8 mouse cellular contexts compared by ENCODE assay signal in genomic region chr13:49146040-49146697, GRCm38 (mm10). TPM values are rescaled to one million over a fixed set of nuclear protein-coding genes. Genes with fewer than 3 reads are reported as not detected.
DNase-seq lines count a peak whose midpoint lies in the region; ATAC-seq lines count a peak whose summit lies in the region.

No protein-coding gene starts in this region.

- H3K27me3 ChIP-seq in kidney, embryonic 14.5 days (ENCODE audit: control insufficient read depth, insufficient read depth, low read length), result peaks cover 45% of the 10 kb centered on the region
- peaks cover 26% of the 10 kb centered on the region for H3K27me3 ChIP-seq in embryonic facial prominence, embryonic 14.5 days (replicated peaks; ENCODE audit: control insufficient read depth, insufficient read depth, low read length)
- H3K27me3 ChIP-seq in intestine, embryonic 14.5 days (replicated peaks; ENCODE audit: control insufficient read depth, insufficient read depth, low read length), result peaks cover 20% of the 10 kb centered on the region
- 0 out of 2 replicates have a peak, but pooled peaks cover 9% of the 10 kb centered on the region for H3K27me3 ChIP-seq in neural tube, embryonic 12.5 days (replicated peaks)

- H3K9me3 ChIP-seq in kidney, embryonic 14.5 days (ENCODE audit: control insufficient read depth, low read length), result no peaks in the 10 kb centered on the region
- H3K9me3 ChIP-seq in embryonic facial prominence, embryonic 14.5 days (ENCODE audit: control insufficient read depth, low read length), result no peaks in the 10 kb centered on the region
- no peaks in the 10 kb centered on the region for H3K9me3 ChIP-seq in intestine, embryonic 14.5 days (ENCODE audit: control insufficient read depth, low read length)
- H3K9me3 ChIP-seq in neural tube, embryonic 12.5 days, result no peaks in the 10 kb centered on the region

- DNase-seq in kidney, postnatal 36 days, result no peak
- DNase-seq in embryonic facial prominence, embryonic 14.5 days (ENCODE audit: low spot score), result no peak
- no peak for DNase-seq in intestine, embryonic 14.5 days (ENCODE audit: low spot score)
- no peak for DNase-seq in adrenal gland, postnatal 36 days
- DNase-seq in right cerebral cortex, postnatal 25 days, result no peak
- DNase-seq in lung, postnatal 4 days, result no peak

- WGBS in kidney, embryonic 14.5 days, result 28% methylated on average over 17 of the region's 17 CpGs
- 26% methylated on average over 15 of the region's 17 CpGs for WGBS in embryonic facial prominence, embryonic 14.5 days
- 28% methylated on average over 17 of the region's 17 CpGs for WGBS in intestine, embryonic 14.5 days
- 24% methylated on average over 17 of the region's 17 CpGs for WGBS in neural tube, embryonic 12.5 days

- H3K36me3 ChIP-seq in kidney, embryonic 14.5 days (ENCODE audit: control insufficient read depth, insufficient read depth, low read length), result no peaks in the 10 kb centered on the region
- no peaks in the 10 kb centered on the region for H3K36me3 ChIP-seq in embryonic facial prominence, embryonic 14.5 days (ENCODE audit: control insufficient read depth, insufficient read depth, low read length)
- no peaks in the 10 kb centered on the region for H3K36me3 ChIP-seq in intestine, embryonic 14.5 days (ENCODE audit: control insufficient read depth, insufficient read depth, low read length)
- H3K36me3 ChIP-seq in neural tube, embryonic 12.5 days, result peaks cover 8% of the 10 kb centered on the region; the same call in 1 of the 2 replicates

- H3K4me2 ChIP-seq in kidney, embryonic 14.5 days (replicated peaks; ENCODE audit: low read depth, low read length), result peak overlapping the region; percentile 97
- H3K4me2 ChIP-seq in embryonic facial prominence, embryonic 14.5 days (ENCODE audit: low read depth, low read length), result peak overlapping the region; percentile 92
- H3K4me2 ChIP-seq in intestine, embryonic 14.5 days (ENCODE audit: low read length), result peak overlapping the region; percentile 97
- peak overlapping the region; percentile 72 for H3K4me2 ChIP-seq in neural tube, embryonic 12.5 days (replicated peaks)

- no peak overlapping the region for H3K27ac ChIP-seq in kidney, embryonic 14.5 days (ENCODE audit: low read depth, low read length)
- no peak overlapping the region for H3K27ac ChIP-seq in embryonic facial prominence, embryonic 14.5 days (replicated peaks; ENCODE audit: low read depth, low read length)
- H3K27ac ChIP-seq in intestine, embryonic 14.5 days (ENCODE audit: low read depth), result no peak overlapping the region
- peak overlapping the region; percentile 87; the same call in 1 of the 2 replicates for H3K27ac ChIP-seq in neural tube, embryonic 12.5 days

- peak overlapping the region; percentile 73 for H3K4me3 ChIP-seq in kidney, embryonic 14.5 days (ENCODE audit: low read length)
- H3K4me3 ChIP-seq in embryonic facial prominence, embryonic 14.5 days (ENCODE audit: low read depth, low read length), result peak overlapping the region; percentile 64
- peak overlapping the region; percentile 71 for H3K4me3 ChIP-seq in intestine, embryonic 14.5 days (ENCODE audit: low read depth, low read length)
- peak overlapping the region; percentile 79 for H3K4me3 ChIP-seq in neural tube, embryonic 12.5 days

- ATAC-seq in kidney, embryonic 14.5 days (ENCODE audit: low FRiP score, low TSS enrichment), result no peak
- no peak for ATAC-seq in embryonic facial prominence, embryonic 14.5 days (ENCODE audit: low read depth)
- ATAC-seq in intestine, embryonic 14.5 days (replicated peaks; ENCODE audit: low FRiP score, low TSS enrichment, low read depth), result no peak
- 0 out of 2 replicates have a peak, but pooled peaks have one; percentile 1 for ATAC-seq in neural tube, embryonic 12.5 days (ENCODE audit: low FRiP score, low read depth)

- H3K4me1 ChIP-seq in kidney, embryonic 14.5 days (ENCODE audit: control insufficient read depth, insufficient read depth, low read length), result peaks cover 10% of the 10 kb centered on the region; the same call in 1 of the 2 replicates
- peaks cover 6% of the 10 kb centered on the region; the same call in 1 of the 2 replicates for H3K4me1 ChIP-seq in embryonic facial prominence, embryonic 14.5 days (ENCODE audit: control insufficient read depth, insufficient read depth, low read length)
- peaks cover 9% of the 10 kb centered on the region; the same call in 1 of the 2 replicates for H3K4me1 ChIP-seq in intestine, embryonic 14.5 days (replicated peaks; ENCODE audit: control insufficient read depth, insufficient read depth, low read length)
- H3K4me1 ChIP-seq in neural tube, embryonic 12.5 days, result peaks cover 33% of the 10 kb centered on the region

- peak overlapping the region; percentile 66; the same call in 1 of the 2 replicates for H3K9ac ChIP-seq in kidney, embryonic 14.5 days (ENCODE audit: low read depth, low read length)
- H3K9ac ChIP-seq in embryonic facial prominence, embryonic 14.5 days (ENCODE audit: low read depth, low read length), result peak overlapping the region; percentile 72
- H3K9ac ChIP-seq in intestine, embryonic 14.5 days (ENCODE audit: low read length), result peak overlapping the region; percentile 62; the same call in 1 of the 2 replicates
- H3K9ac ChIP-seq in neural tube, embryonic 12.5 days, result peak overlapping the region; percentile 96

RNA-seq across cellular contexts. Expression of gene Wnk2, which starts 1.6 kb away (rescaled TPM):
- polyA plus RNA-seq in kidney, embryonic 14.5 days (2014; fragmentation: Nextera tagmentation; extraction: Ambion mirVana), result 1.7 and 2.1 TPM in 2 replicates
- polyA plus RNA-seq in embryonic facial prominence, embryonic 14.5 days (2014; fragmentation: Nextera tagmentation; extraction: Ambion mirVana), result 3.1 and 3.3 TPM in 2 replicates
- 4.5 and 5.1 TPM in 2 replicates for polyA plus RNA-seq in intestine, embryonic 14.5 days (2014; fragmentation: Nextera tagmentation; extraction: Ambion mirVana)
- 16.4 and 17.2 TPM in 2 replicates for polyA plus RNA-seq in neural tube, embryonic 12.5 days (2016; fragmentation: Nextera tagmentation; extraction: Ambion mirVana)
- total RNA-seq in adrenal gland, postnatal 36 days (2021), result 1 to 10 TPM; 2.0 TPM

RNA-seq across cellular contexts. Expression of gene Ninj1, which starts 41.1 kb away (rescaled TPM):
- polyA plus RNA-seq in kidney, embryonic 14.5 days (2014; fragmentation: Nextera tagmentation; extraction: Ambion mirVana), result 43.8 and 54.2 TPM in 2 replicates
- 62.4 and 65.0 TPM in 2 replicates for polyA plus RNA-seq in embryonic facial prominence, embryonic 14.5 days (2014; fragmentation: Nextera tagmentation; extraction: Ambion mirVana)
- polyA plus RNA-seq in intestine, embryonic 14.5 days (2014; fragmentation: Nextera tagmentation; extraction: Ambion mirVana), result 63.0 and 64.1 TPM in 2 replicates
- polyA plus RNA-seq in neural tube, embryonic 12.5 days (2016; fragmentation: Nextera tagmentation; extraction: Ambion mirVana), result 18.5 and 21.0 TPM in 2 replicates
- total RNA-seq in adrenal gland, postnatal 36 days (2021), result 10 to 100 TPM; 51.1 to 61.4 TPM
